Mouse (Mus musculus) NIH3T3 (cell line): Measurements from ENCODE around the gene Abhd8.

ENCODE experiments used
- DNase-seq: peaks from one replicate; pipeline ENCODE4 v3.0.0-alpha.2; 2012; ENCODE audit warnings: low read depth

The Abhd8 gene

GRCm38 (mm10) chr8:71463188-71464033 lies at the start of gene Abhd8:
Abhd8 (minus strand) TSS chr8:71463655.
- DNase-seq, result peak; percentile 98

- DNase-seq, result no peak
Measured at GRCm38 (mm10) chr8:71511644-71512043, 48.2 kb upstream of the Abhd8 start, which contains the start of gene Plvap. Plvap (minus strand) TSS chr8:71511752.

- DNase-seq, result peak; percentile 85
Measured at GRCm38 (mm10) chr8:71509316-71509715, 45.9 kb upstream of the Abhd8 start.

- DNase-seq, result no peak
Measured at GRCm38 (mm10) chr8:71507589-71508104, 44.2 kb upstream of the Abhd8 start.

- DNase-seq, result peak; percentile 91
Measured at GRCm38 (mm10) chr8:71505979-71506378, 42.5 kb upstream of the Abhd8 start.

- peak; percentile 65 for DNase-seq
Measured at GRCm38 (mm10) chr8:71505326-71505725, 41.9 kb upstream of the Abhd8 start.

GRCm38 (mm10) chr8:71504349-71504748 lies 40.9 kb upstream of the Abhd8 start:
- no peak for DNase-seq

- no peak for DNase-seq
Measured at GRCm38 (mm10) chr8:71498816-71499690, 35.6 kb upstream of the Abhd8 start.

GRCm38 (mm10) chr8:71497881-71498501 lies 34.5 kb upstream of the Abhd8 start:
- no peak for DNase-seq

- no peak for DNase-seq
Measured at GRCm38 (mm10) chr8:71497077-71497645, 33.7 kb upstream of the Abhd8 start.

- peak; percentile 84 for DNase-seq
Measured at GRCm38 (mm10) chr8:71496481-71496880, 33.0 kb upstream of the Abhd8 start.

GRCm38 (mm10) chr8:71495811-71496210 lies 32.4 kb upstream of the Abhd8 start:
- DNase-seq, result peak; percentile 51

- peak; percentile 97 for DNase-seq
Measured at GRCm38 (mm10) chr8:71495039-71495438, 31.6 kb upstream of the Abhd8 start.

- peak; percentile 97 for DNase-seq
Measured at GRCm38 (mm10) chr8:71488454-71488853, 25.0 kb upstream of the Abhd8 start.

- DNase-seq, result peak; percentile 89
Measured at GRCm38 (mm10) chr8:71487691-71488445, 24.4 kb upstream of the Abhd8 start, which contains the start of gene Gtpbp3. Gtpbp3 (plus strand) TSS chr8:71488103.

- no peak for DNase-seq
Measured at GRCm38 (mm10) chr8:71486136-71486529, 22.7 kb upstream of the Abhd8 start.

GRCm38 (mm10) chr8:71485142-71486135 lies 22.0 kb upstream of the Abhd8 start, which contains the start of gene Ano8:
Ano8 (minus strand) TSS chr8:71485963.
- DNase-seq, result peak; percentile 94

GRCm38 (mm10) chr8:71484736-71485135 lies 21.3 kb upstream of the Abhd8 start:
- no peak for DNase-seq

- DNase-seq, result peak; percentile 67
Measured at GRCm38 (mm10) chr8:71483932-71484331, 20.5 kb upstream of the Abhd8 start.
